Mouse (Mus musculus): ENCODE measurements at regions not wholly inside any gene's neighbourhood (a gene's known extent, or its start where the extent isn't known, plus 50 kb on each side); places are given as distances from the start of the nearest gene placed in this dataset.
A peak's percentile ranks its signal among the peaks of the same experiment; 100 is the strongest.

DNA sequence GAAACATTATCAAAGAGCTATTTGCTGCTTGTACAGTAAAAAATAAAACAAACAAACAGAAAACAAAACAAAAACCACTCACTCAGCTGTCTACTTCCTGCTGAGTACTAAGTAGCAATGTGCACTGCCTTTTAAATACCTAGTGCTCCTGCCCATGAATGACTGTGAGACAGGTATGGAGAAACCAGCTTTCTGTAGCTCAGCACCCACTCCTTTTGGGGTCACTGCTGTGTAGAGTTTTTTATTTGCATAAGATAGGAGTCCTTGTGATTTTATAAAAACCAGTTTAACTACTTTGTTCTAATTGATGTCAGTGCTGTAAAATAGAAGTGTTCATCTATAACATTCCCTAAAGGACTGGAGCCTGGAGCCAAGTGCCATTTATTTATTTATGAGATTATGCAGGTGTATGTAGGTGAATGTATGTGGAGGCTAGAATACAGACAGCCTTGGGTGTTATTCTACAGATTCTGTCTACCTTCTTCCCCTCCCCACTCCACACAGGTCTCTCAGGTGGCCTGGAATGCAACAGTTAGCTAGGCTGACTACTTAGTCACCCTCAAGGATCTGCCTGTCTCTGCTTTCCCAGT lies 111.7 kb upstream of the Nsun6 start:
- no peak overlapping the region for H3K27ac ChIP-seq (replicated peaks; ENCODE audit: low read depth, low read length)
- no peak overlapping the region for H3K4me2 ChIP-seq (replicated peaks; ENCODE audit: low read depth, low read length, severe bottlenecking)
- H3K27me3 ChIP-seq (ENCODE audit: control insufficient read depth, insufficient read depth, low read length), result no peaks in the 10 kb centered on the region
- H3K4me3 ChIP-seq (replicated peaks; ENCODE audit: low read length), result no peak overlapping the region
- ATAC-seq (ENCODE audit: low FRiP score, low read depth), result no peak
- no peak overlapping the region for H3K9ac ChIP-seq (ENCODE audit: low read depth, low read length, severe bottlenecking)
- no peak for TF ChIP-seq POLR2A (IDR thresholded peaks at IDR 0.05; ENCODE audit: borderline replicate concordance, extremely low read depth, insufficient read depth, insufficient read length)
- no peak for DNase-seq (ENCODE audit: low spot score)
- no peaks in the 10 kb centered on the region for H3K4me1 ChIP-seq (ENCODE audit: control insufficient read depth, insufficient read depth, low read length)
- H3K36me3 ChIP-seq (ENCODE audit: control insufficient read depth, insufficient read depth, low read length), result no peaks in the 10 kb centered on the region
- no peaks in the 10 kb centered on the region for H3K9me3 ChIP-seq (ENCODE audit: control insufficient read depth, low read length)

DNA sequence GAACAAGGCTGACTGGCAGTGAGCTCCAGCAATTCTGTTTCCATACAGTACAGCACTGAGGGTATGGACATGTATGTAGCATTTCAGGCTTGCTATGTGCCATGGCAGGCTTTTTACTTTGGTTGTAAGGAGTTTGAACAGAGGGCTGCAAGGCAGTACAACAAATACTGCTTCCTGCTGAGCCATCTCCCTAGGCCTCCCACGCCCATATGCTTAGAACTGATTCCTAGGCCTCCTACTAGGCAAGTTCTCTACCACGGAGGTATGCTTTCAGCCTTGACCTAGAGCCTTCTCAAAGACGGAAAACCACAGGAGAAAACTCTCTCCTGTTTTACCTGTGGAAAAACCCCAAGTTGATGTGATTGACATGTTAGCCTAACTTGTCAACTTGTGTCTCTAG lies 111.0 kb upstream of the Nsun6 start:
- Histone ChIP-seq H3K27me3 (ENCODE audit: control insufficient read depth, insufficient read depth, low read length) (no peaks in the 10 kb centered on the region), H3K4me3 (replicated peaks; ENCODE audit: low read length) (no peak overlapping the region), H3K9ac (ENCODE audit: low read depth, low read length, severe bottlenecking) (no peak overlapping the region), H3K4me2 (replicated peaks; ENCODE audit: low read depth, low read length, severe bottlenecking) (no peak overlapping the region), H3K27ac (replicated peaks; ENCODE audit: low read depth, low read length) (no peak overlapping the region), H3K9me3 (ENCODE audit: control insufficient read depth, low read length) (no peaks in the 10 kb centered on the region), H3K4me1 (ENCODE audit: control insufficient read depth, insufficient read depth, low read length) (no peaks in the 10 kb centered on the region), H3K36me3 (ENCODE audit: control insufficient read depth, insufficient read depth, low read length) (no peaks in the 10 kb centered on the region)
- ATAC-seq (ENCODE audit: low FRiP score, low read depth) (no peak), DNase-seq (ENCODE audit: low spot score) (no peak)
- TF ChIP-seq POLR2A (IDR thresholded peaks at IDR 0.05; ENCODE audit: borderline replicate concordance, extremely low read depth, insufficient read depth, insufficient read length), result no peak
- WGBS, result 64% methylated on average over 3 of the region's 3 CpGs

DNA sequence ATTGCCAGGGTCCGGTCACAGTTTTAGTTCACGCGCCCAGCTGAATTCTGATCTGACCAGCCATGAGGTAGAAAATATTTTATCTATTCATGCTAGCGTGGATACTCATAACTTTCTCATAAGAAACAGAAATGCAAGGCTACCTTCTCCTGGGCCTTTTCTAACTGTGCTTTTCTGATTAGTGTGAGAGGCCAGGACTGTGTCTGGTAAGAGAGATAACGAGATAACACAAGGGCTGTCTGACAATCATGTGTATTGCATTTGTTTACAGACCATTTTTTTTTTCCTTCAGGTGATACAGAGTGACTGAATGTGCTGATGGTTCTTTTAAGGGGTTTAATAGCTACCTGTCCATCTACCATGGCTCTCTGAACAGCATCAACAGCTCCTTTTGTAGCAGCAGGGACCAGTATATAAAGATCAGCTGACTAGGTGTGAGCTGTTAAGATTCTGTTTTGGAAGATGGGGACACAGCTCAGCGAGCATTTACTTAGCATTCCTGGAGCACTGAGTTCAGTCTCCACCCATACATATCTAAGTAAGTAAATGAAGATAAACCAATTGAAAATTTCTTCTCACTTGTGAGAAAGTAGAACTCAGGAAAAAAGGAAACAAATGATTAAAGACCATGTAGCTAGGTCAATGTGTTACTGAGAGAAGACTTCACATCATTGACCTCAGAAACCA lies 109.0 kb upstream of the Nsun6 start:
- ATAC-seq (ENCODE audit: low FRiP score, low read depth), result no peak
- Histone ChIP-seq H3K27ac (replicated peaks; ENCODE audit: low read depth, low read length) (no peak overlapping the region), H3K4me3 (replicated peaks; ENCODE audit: low read length) (no peak overlapping the region), H3K9me3 (ENCODE audit: control insufficient read depth, low read length) (no peaks in the 10 kb centered on the region), H3K4me2 (replicated peaks; ENCODE audit: low read depth, low read length, severe bottlenecking) (no peak overlapping the region), H3K9ac (ENCODE audit: low read depth, low read length, severe bottlenecking) (no peak overlapping the region), H3K4me1 (ENCODE audit: control insufficient read depth, insufficient read depth, low read length) (no peaks in the 10 kb centered on the region), H3K36me3 (ENCODE audit: control insufficient read depth, insufficient read depth, low read length) (no peaks in the 10 kb centered on the region), H3K27me3 (ENCODE audit: control insufficient read depth, insufficient read depth, low read length) (no peaks in the 10 kb centered on the region)
- 82% methylated on average over 6 of the region's 6 CpGs for WGBS
- no peak for DNase-seq (ENCODE audit: low spot score)
- TF ChIP-seq POLR2A (IDR thresholded peaks at IDR 0.05; ENCODE audit: borderline replicate concordance, extremely low read depth, insufficient read depth, insufficient read length), result no peak

DNA sequence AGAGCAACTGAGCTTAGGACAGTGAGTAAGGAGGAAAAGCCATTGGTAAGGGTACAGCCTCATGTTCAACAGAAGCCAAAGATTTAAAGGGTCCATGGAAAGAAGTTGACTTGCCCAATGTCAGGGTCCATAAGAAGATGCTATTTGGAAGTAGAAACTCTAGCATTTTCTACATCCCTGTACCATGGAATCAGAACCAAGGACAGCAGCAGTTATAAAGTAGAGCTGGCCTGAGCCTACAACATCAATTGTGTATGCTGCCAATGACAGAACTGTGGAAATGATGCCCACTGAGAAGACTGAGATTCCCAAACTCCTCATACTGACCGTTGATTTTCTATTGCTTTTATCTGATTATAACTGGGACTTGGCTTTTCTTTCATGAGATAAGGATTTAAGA lies 107.0 kb upstream of the Nsun6 start:
- DNase-seq (ENCODE audit: low spot score) (peak; percentile 32), ATAC-seq (ENCODE audit: low FRiP score, low read depth) (no peak)
- 89% methylated on average over 1 of the region's 1 CpGs for WGBS
- Histone ChIP-seq H3K36me3 (ENCODE audit: control insufficient read depth, insufficient read depth, low read length) (no peaks in the 10 kb centered on the region), H3K9ac (ENCODE audit: low read depth, low read length, severe bottlenecking) (no peak overlapping the region), H3K27ac (replicated peaks; ENCODE audit: low read depth, low read length) (no peak overlapping the region), H3K4me2 (replicated peaks; ENCODE audit: low read depth, low read length, severe bottlenecking) (no peak overlapping the region), H3K27me3 (ENCODE audit: control insufficient read depth, insufficient read depth, low read length) (no peaks in the 10 kb centered on the region), H3K9me3 (ENCODE audit: control insufficient read depth, low read length) (no peaks in the 10 kb centered on the region), H3K4me1 (ENCODE audit: control insufficient read depth, insufficient read depth, low read length) (no peaks in the 10 kb centered on the region), H3K4me3 (replicated peaks; ENCODE audit: low read length) (no peak overlapping the region)
- no peak for TF ChIP-seq POLR2A (IDR thresholded peaks at IDR 0.05; ENCODE audit: borderline replicate concordance, extremely low read depth, insufficient read depth, insufficient read length)

DNA sequence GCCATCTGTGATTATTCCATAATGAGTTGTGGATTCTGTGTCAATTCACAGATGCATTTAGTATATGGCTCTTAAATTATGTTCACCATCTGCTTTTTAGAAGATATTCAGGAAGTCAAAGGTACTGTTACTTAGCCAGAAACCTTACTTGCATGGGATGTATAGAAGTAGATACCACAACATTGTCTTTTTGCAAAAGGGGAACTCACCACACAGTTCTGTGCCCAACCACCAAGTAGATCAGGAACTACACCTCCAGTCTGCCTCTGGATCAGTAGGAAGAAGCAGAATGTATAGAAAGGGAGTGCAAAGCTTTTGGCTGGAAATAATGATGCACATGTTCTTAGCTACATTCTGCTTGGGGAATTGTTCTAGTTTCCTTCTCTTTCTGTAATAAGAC lies 102.8 kb upstream of the Nsun6 start:
- DNase-seq (ENCODE audit: low spot score) (no peak), ATAC-seq (ENCODE audit: low FRiP score, low read depth) (no peak)
- no peaks in the 10 kb centered on the region for H3K36me3 ChIP-seq (ENCODE audit: control insufficient read depth, insufficient read depth, low read length)
- TF ChIP-seq POLR2A (IDR thresholded peaks at IDR 0.05; ENCODE audit: borderline replicate concordance, extremely low read depth, insufficient read depth, insufficient read length), result no peak
- H3K9ac ChIP-seq (ENCODE audit: low read depth, low read length, severe bottlenecking), result no peak overlapping the region
- H3K4me2 ChIP-seq (replicated peaks; ENCODE audit: low read depth, low read length, severe bottlenecking), result no peak overlapping the region
- no peaks in the 10 kb centered on the region for H3K27me3 ChIP-seq (ENCODE audit: control insufficient read depth, insufficient read depth, low read length)
- H3K27ac ChIP-seq (replicated peaks; ENCODE audit: low read depth, low read length), result no peak overlapping the region
- no peaks in the 10 kb centered on the region for H3K4me1 ChIP-seq (ENCODE audit: control insufficient read depth, insufficient read depth, low read length)
- no peak overlapping the region for H3K4me3 ChIP-seq (replicated peaks; ENCODE audit: low read length)
- no peaks in the 10 kb centered on the region for H3K9me3 ChIP-seq (ENCODE audit: control insufficient read depth, low read length)
